Mouse (Mus musculus): ENCODE results near the gene Dock2. TPM values are rescaled to one million over a fixed set of nuclear protein-coding genes. Genes with fewer than 3 reads are reported as not detected.

Dock2 gene
- polyA plus RNA-seq, 1 experiment from 2014 or later, result 0.52 TPM

GRCm38 (mm10) chr11:34762570-34763127 is 21.0 kb downstream of the Dock2 start:
- H3K36me3 ChIP-seq, result no peaks in the 10 kb centered on the region
- DNase-seq (ENCODE audit: low spot score), result no peak
- peaks cover 6% of the 10 kb centered on the region; the same call in 1 of the 2 replicates for H3K9me3 ChIP-seq
- H3K27me3 ChIP-seq (ENCODE audit: insufficient read depth, poor library complexity, severe bottlenecking), result no peaks in the 10 kb centered on the region
- no peaks in the 10 kb centered on the region for H3K4me1 ChIP-seq (replicated peaks)
- 88% methylated on average over 5 of the region's 5 CpGs for WGBS
- no peak overlapping the region for H3K27ac ChIP-seq
- no peak overlapping the region for H3K4me3 ChIP-seq

- 89% methylated on average over 6 of the region's 6 CpGs for WGBS
- peaks cover 6% of the 10 kb centered on the region; the same call in 1 of the 2 replicates for H3K9me3 ChIP-seq
- H3K36me3 ChIP-seq, result no peaks in the 10 kb centered on the region
- no peak overlapping the region for H3K27ac ChIP-seq
- no peak for DNase-seq (ENCODE audit: low spot score)
- H3K27me3 ChIP-seq (ENCODE audit: insufficient read depth, poor library complexity, severe bottlenecking), result no peaks in the 10 kb centered on the region
- no peaks in the 10 kb centered on the region for H3K4me1 ChIP-seq (replicated peaks)
- H3K4me3 ChIP-seq, result no peak overlapping the region
Observed at GRCm38 (mm10) chr11:34762125-34762524, 21.6 kb downstream of the Dock2 start.

- no peak overlapping the region for H3K4me3 ChIP-seq
- WGBS, result 88% methylated on average over 4 of the region's 4 CpGs
- H3K27ac ChIP-seq, result no peak overlapping the region
- no peak for DNase-seq (ENCODE audit: low spot score)
- H3K27me3 ChIP-seq (ENCODE audit: insufficient read depth, poor library complexity, severe bottlenecking), result no peaks in the 10 kb centered on the region
- no peaks in the 10 kb centered on the region for H3K4me1 ChIP-seq (replicated peaks)
- H3K9me3 ChIP-seq, result no peaks in the 10 kb centered on the region
- no peaks in the 10 kb centered on the region for H3K36me3 ChIP-seq
Observed at GRCm38 (mm10) chr11:34759582-34759981, 24.1 kb downstream of the Dock2 start.

GRCm38 (mm10) chr11:34741081-34741480 is 42.6 kb downstream of the Dock2 start:
- Histone ChIP-seq H3K27ac (no peak overlapping the region), H3K27me3 (ENCODE audit: insufficient read depth, poor library complexity, severe bottlenecking) (no peaks in the 10 kb centered on the region), H3K9me3 (no peaks in the 10 kb centered on the region), H3K36me3 (no peaks in the 10 kb centered on the region), H3K4me1 (replicated peaks) (peaks cover 17% of the 10 kb centered on the region), H3K4me3 (no peak overlapping the region)
- WGBS, result 73% methylated on average over 1 of the region's 1 CpGs
- no peak for DNase-seq (ENCODE audit: low spot score)

GRCm38 (mm10) chr11:34739816-34740215 is 43.9 kb downstream of the Dock2 start:
- Histone ChIP-seq H3K4me3 (no peak overlapping the region), H3K27me3 (ENCODE audit: insufficient read depth, poor library complexity, severe bottlenecking) (no peaks in the 10 kb centered on the region), H3K4me1 (replicated peaks) (peaks cover 17% of the 10 kb centered on the region), H3K9me3 (no peaks in the 10 kb centered on the region), H3K36me3 (no peaks in the 10 kb centered on the region), H3K27ac (no peak overlapping the region)
- DNase-seq (ENCODE audit: low spot score), result no peak
- WGBS, result 87% methylated on average over 3 of the region's 3 CpGs

GRCm38 (mm10) chr11:34738945-34739344 is 44.7 kb downstream of the Dock2 start:
- Histone ChIP-seq H3K27ac (peak overlapping the region; percentile 62), H3K4me3 (no peak overlapping the region), H3K27me3 (ENCODE audit: insufficient read depth, poor library complexity, severe bottlenecking) (no peaks in the 10 kb centered on the region), H3K36me3 (no peaks in the 10 kb centered on the region), H3K9me3 (no peaks in the 10 kb centered on the region), H3K4me1 (replicated peaks) (peaks cover 17% of the 10 kb centered on the region)
- 6% methylated on average over 1 of the region's 1 CpGs for WGBS
- DNase-seq (ENCODE audit: low spot score), result peak; percentile 71

GRCm38 (mm10) chr11:34737193-34737592 is 46.5 kb downstream of the Dock2 start:
- H3K4me3 ChIP-seq, result no peak overlapping the region
- no peak for DNase-seq (ENCODE audit: low spot score)
- 0 out of 2 replicates have a peak, but pooled peaks cover 5% of the 10 kb centered on the region for H3K27me3 ChIP-seq (ENCODE audit: insufficient read depth, poor library complexity, severe bottlenecking)
- 92% methylated on average over 4 of the region's 4 CpGs for WGBS
- no peak overlapping the region for H3K27ac ChIP-seq
- H3K9me3 ChIP-seq, result no peaks in the 10 kb centered on the region
- H3K4me1 ChIP-seq (replicated peaks), result peaks cover 17% of the 10 kb centered on the region
- no peaks in the 10 kb centered on the region for H3K36me3 ChIP-seq

GRCm38 (mm10) chr11:34734033-34734432 is 49.7 kb downstream of the Dock2 start:
- WGBS, result 74% methylated on average over 3 of the region's 3 CpGs
- no peak for DNase-seq (ENCODE audit: low spot score)
- no peak overlapping the region for H3K4me3 ChIP-seq

GRCm38 (mm10) chr11:34727467-34727866 is 56.2 kb downstream of the Dock2 start:
- Histone ChIP-seq H3K36me3 (no peaks in the 10 kb centered on the region), H3K4me3 (no peak overlapping the region), H3K27me3 (ENCODE audit: insufficient read depth, poor library complexity, severe bottlenecking) (no peaks in the 10 kb centered on the region), H3K4me1 (replicated peaks) (peaks cover 8% of the 10 kb centered on the region; the same call in 1 of the 2 replicates), H3K9me3 (no peaks in the 10 kb centered on the region), H3K27ac (no peak overlapping the region)
- no peak for DNase-seq (ENCODE audit: low spot score)
- 80% methylated on average over 3 of the region's 3 CpGs for whole genome bisulfite sequencing

More at GRCm38 (mm10) chr11:34734033-34734432, 49.7 kb downstream of the Dock2 start:
- Histone ChIP-seq H3K27ac (no peak overlapping the region), H3K36me3 (no peaks in the 10 kb centered on the region), H3K9me3 (no peaks in the 10 kb centered on the region), H3K4me1 (replicated peaks) (peaks cover 17% of the 10 kb centered on the region), H3K27me3 (ENCODE audit: insufficient read depth, poor library complexity, severe bottlenecking) (0 out of 2 replicates have a peak, but pooled peaks cover 5% of the 10 kb centered on the region)

- 87% methylated on average over 9 of the region's 9 CpGs for WGBS
Observed at GRCm38 (mm10) chr11:34726699-34727347, 56.9 kb downstream of the Dock2 start.

GRCm38 (mm10) chr11:34713360-34713759 is 70.3 kb downstream of the Dock2 start:
- peaks cover 10% of the 10 kb centered on the region for H3K4me1 ChIP-seq (replicated peaks)
- no peaks in the 10 kb centered on the region for H3K9me3 ChIP-seq
- H3K27me3 ChIP-seq (ENCODE audit: insufficient read depth, poor library complexity, severe bottlenecking), result no peaks in the 10 kb centered on the region
- DNase-seq (ENCODE audit: low spot score), result no peak
- whole genome bisulfite sequencing, result 76% methylated on average over 5 of the region's 5 CpGs
- no peak overlapping the region for H3K27ac ChIP-seq
- H3K36me3 ChIP-seq, result no peaks in the 10 kb centered on the region
- H3K4me3 ChIP-seq, result no peak overlapping the region

More at GRCm38 (mm10) chr11:34726699-34727347, 56.9 kb downstream of the Dock2 start:
- no peak overlapping the region for H3K4me3 ChIP-seq
- no peak for DNase-seq (ENCODE audit: low spot score)
- H3K9me3 ChIP-seq, result no peaks in the 10 kb centered on the region
- H3K4me1 ChIP-seq (replicated peaks), result peaks cover 8% of the 10 kb centered on the region; the same call in 1 of the 2 replicates
- H3K27me3 ChIP-seq (ENCODE audit: insufficient read depth, poor library complexity, severe bottlenecking), result no peaks in the 10 kb centered on the region
- no peak overlapping the region for H3K27ac ChIP-seq
- no peaks in the 10 kb centered on the region for H3K36me3 ChIP-seq

GRCm38 (mm10) chr11:34708278-34708677 is 75.4 kb downstream of the Dock2 start:
- WGBS, result 92% methylated on average over 11 of the region's 11 CpGs

GRCm38 (mm10) chr11:34707360-34707759 is 76.3 kb downstream of the Dock2 start:
- Histone ChIP-seq H3K9me3 (no peaks in the 10 kb centered on the region), H3K27me3 (ENCODE audit: insufficient read depth, poor library complexity, severe bottlenecking) (no peaks in the 10 kb centered on the region), H3K27ac (no peak overlapping the region), H3K4me3 (no peak overlapping the region), H3K4me1 (replicated peaks) (peaks cover 10% of the 10 kb centered on the region), H3K36me3 (no peaks in the 10 kb centered on the region)
- no peak for DNase-seq (ENCODE audit: low spot score)
- WGBS, result 89% methylated on average over 5 of the region's 5 CpGs

More at GRCm38 (mm10) chr11:34708278-34708677, 75.4 kb downstream of the Dock2 start:
- H3K9me3 ChIP-seq, result no peaks in the 10 kb centered on the region
- no peak for DNase-seq (ENCODE audit: low spot score)
- H3K36me3 ChIP-seq, result no peaks in the 10 kb centered on the region
- no peak overlapping the region for H3K4me3 ChIP-seq
- H3K27me3 ChIP-seq (ENCODE audit: insufficient read depth, poor library complexity, severe bottlenecking), result no peaks in the 10 kb centered on the region
- peaks cover 10% of the 10 kb centered on the region for H3K4me1 ChIP-seq (replicated peaks)
- H3K27ac ChIP-seq, result no peak overlapping the region

Measured in hindbrain, embryonic 10.5 days (tissue).